Comparison of ENCODE assay signal across 9 mouse cellular contexts in genomic region chr7:115204916-115205315, GRCm38 (mm10).
A peak's percentile ranks its signal among the peaks of the same experiment; 100 is the strongest.
DNase-seq lines count a peak whose midpoint lies in the region; ATAC-seq and TF ChIP-seq lines count a peak whose summit lies in the region.
"Had no signal": no experiment of that assay in that cellular context is flagged by ENCODE, and none has a peak within 500 bp of the region (broad histone marks: within the 10 kb centered on the region; RNA-seq: fewer than 3 reads in every experiment).

No protein-coding gene starts in this region.

- WGBS in intestine, postnatal 0 days: 28% methylated on average over 3 of the region's 3 CpGs

- no peaks in the 10 kb centered on the region for H3K9me3 ChIP-seq in intestine, postnatal 0 days (ENCODE audit: control insufficient read depth)

- DNase-seq in 3T3-L1 (ENCODE audit: low read depth, low spot score) (peak; percentile 1), adipocyte (ENCODE audit: low spot score) (no peak)
- peak; percentile 83 for DNase-seq in adrenal gland, adult 2 months
- DNase-seq in lung, adult 18-20 months: peak; percentile 37 to 62
- no peak for DNase-seq in retina, postnatal 1 day
- DNase-seq in left cerebral cortex, postnatal 10 days (ENCODE audit: extremely low spot score in 1 of 2, low spot score in 2 of 2): no peak
- DNase-seq: cerebellum, adult 11-12 months had no signal

- intact Hi-C loops in left cerebral cortex, postnatal 10 days (cut with DNase I): no loop called here

- no peaks in the 10 kb centered on the region for H3K36me3 ChIP-seq in intestine, postnatal 0 days (ENCODE audit: control insufficient read depth, insufficient read depth)

- H3K4me1 ChIP-seq in intestine, postnatal 0 days (replicated peaks; ENCODE audit: control insufficient read depth, insufficient read depth, low read length): no peaks in the 10 kb centered on the region

- H3K27me3 ChIP-seq in intestine, postnatal 0 days (replicated peaks; ENCODE audit: control insufficient read depth, insufficient read depth, low read length): no peaks in the 10 kb centered on the region

- H3K4me2 ChIP-seq in intestine, postnatal 0 days (replicated peaks; ENCODE audit: low read depth): no peak overlapping the region

- no peak overlapping the region for H3K4me3 ChIP-seq in intestine, postnatal 0 days (ENCODE audit: low read depth, low read length)

- no peak overlapping the region for H3K27ac ChIP-seq in intestine, postnatal 0 days (ENCODE audit: low read depth, low read length)

- peak; percentile 59; the same call in 1 of the 2 replicates for ATAC-seq in intestine, postnatal 0 days
- ATAC-seq: midbrain, embryonic 16.5 days had no signal

- no peak for TF ChIP-seq CTCF in intestine, postnatal 0 days (IDR thresholded peaks at IDR 0.05; ENCODE audit: low read depth)

- no peak overlapping the region for H3K9ac ChIP-seq in intestine, postnatal 0 days (ENCODE audit: low read depth, low read length)

Comparison
In these comparisons a context has a peak if more than half of its experiments do, and no peak if none do; other contexts are left out.
1. DNase-seq: peak in 3T3-L1 (single experiment), adrenal gland, adult 2 months (single experiment) and lung, adult 18-20 months (2 of 2); none in adipocyte (single experiment), retina, postnatal 1 day (single experiment) and left cerebral cortex, postnatal 10 days (0 of 2).